29 mouse cellular contexts compared by ENCODE assay signal in genomic region chrX:76938315-76938714, GRCm38 (mm10).
DNase-seq lines count a peak whose midpoint lies in the region; ATAC-seq lines count a peak whose summit lies in the region.
"Had no signal": no experiment of that assay in that cellular context is flagged by ENCODE, and none has a peak within 500 bp of the region (broad histone marks: within the 10 kb centered on the region; RNA-seq: fewer than 3 reads in every experiment).

No protein-coding gene starts in this region.

- no peaks in the 10 kb centered on the region for H3K9me3 ChIP-seq in kidney, embryonic 14.5 days (ENCODE audit: control insufficient read depth, low read length)
- H3K9me3 ChIP-seq in forebrain, embryonic 16.5 days (ENCODE audit: control insufficient read depth, low read length), result no peaks in the 10 kb centered on the region
- H3K9me3 ChIP-seq in midbrain, embryonic 15.5 days, result no peaks in the 10 kb centered on the region
- H3K9me3 ChIP-seq: forebrain, embryonic 10.5 days; forebrain, embryonic 13.5 days; G1E; heart, embryonic 15.5 days; hindbrain, embryonic 10.5 days; hindbrain, embryonic 13.5 days had no signal

- H3K4me2 ChIP-seq in kidney, embryonic 14.5 days (replicated peaks; ENCODE audit: low read depth, low read length), result no peak overlapping the region
- no peak overlapping the region for H3K4me2 ChIP-seq in forebrain, embryonic 16.5 days (ENCODE audit: low read length)
- H3K4me2 ChIP-seq in midbrain, embryonic 15.5 days, result no peak overlapping the region
- H3K4me2 ChIP-seq: forebrain, embryonic 13.5 days; heart, embryonic 11.5 days; heart, embryonic 15.5 days; hindbrain, embryonic 13.5 days had no signal

- no peaks in the 10 kb centered on the region for H3K36me3 ChIP-seq in kidney, embryonic 14.5 days (ENCODE audit: control insufficient read depth, insufficient read depth, low read length)
- H3K36me3 ChIP-seq in forebrain, embryonic 16.5 days (ENCODE audit: control insufficient read depth, insufficient read depth), result no peaks in the 10 kb centered on the region
- no peaks in the 10 kb centered on the region for H3K36me3 ChIP-seq in midbrain, embryonic 15.5 days (replicated peaks)
- H3K36me3 ChIP-seq: forebrain, embryonic 10.5 days; G1E; heart, embryonic 15.5 days; hindbrain, embryonic 10.5 days; hindbrain, embryonic 13.5 days had no signal

- H3K4me3 ChIP-seq in kidney, embryonic 14.5 days (ENCODE audit: low read length), result no peak overlapping the region
- no peak overlapping the region for H3K4me3 ChIP-seq in forebrain, embryonic 16.5 days (replicated peaks; ENCODE audit: low read length)
- no peak overlapping the region for H3K4me3 ChIP-seq in midbrain, embryonic 15.5 days
- H3K4me3 ChIP-seq: forebrain, embryonic 10.5 days; forebrain, embryonic 13.5 days; gastrocnemius, adult 2 months; heart, embryonic 15.5 days; hindbrain, embryonic 10.5 days; hindbrain, embryonic 13.5 days had no signal

- H3K9ac ChIP-seq in kidney, embryonic 14.5 days (ENCODE audit: low read depth, low read length), result no peak overlapping the region
- H3K9ac ChIP-seq in forebrain, embryonic 16.5 days (replicated peaks; ENCODE audit: low read depth, low read length), result no peak overlapping the region
- H3K9ac ChIP-seq in midbrain, embryonic 15.5 days, result no peak overlapping the region
- H3K9ac ChIP-seq: forebrain, embryonic 13.5 days; forebrain, postnatal 0 days; heart, embryonic 15.5 days; hindbrain, embryonic 13.5 days had no signal

- WGBS in kidney, embryonic 14.5 days, result 90% methylated on average over 1 of the region's 1 CpGs
- 95% methylated on average over 1 of the region's 1 CpGs for WGBS in forebrain, embryonic 16.5 days
- WGBS in midbrain, embryonic 15.5 days, result 81% methylated on average over 1 of the region's 1 CpGs

- DNase-seq in kidney, adult 18-20 months, result peak; percentile 6
- DNase-seq in kidney, adult 9 months, result peak; percentile 38
- peak; percentile 4 for DNase-seq in kidney, postnatal 10 days
- DNase-seq: adrenal gland, postnatal 10 days; B cell, adult 2 months; cerebellum, adult 11-12 months; cerebellum, adult 8-10 months; cerebellum, postnatal 10 days; cerebellum, postnatal 36 days; forebrain, postnatal 0 days; gastrocnemius, adult 2 months; gastrocnemius, postnatal 14 days; heart, adult 11 months; heart, postnatal 10 days; heart, postnatal 36 days had no signal

- no peak overlapping the region for H3K27ac ChIP-seq in kidney, embryonic 14.5 days (ENCODE audit: low read depth, low read length)
- no peak overlapping the region for H3K27ac ChIP-seq in forebrain, embryonic 16.5 days (ENCODE audit: low read length)
- no peak overlapping the region for H3K27ac ChIP-seq in midbrain, embryonic 15.5 days
- H3K27ac ChIP-seq: forebrain, embryonic 10.5 days; forebrain, embryonic 13.5 days; gastrocnemius, adult 2 months; heart, embryonic 15.5 days; hindbrain, embryonic 10.5 days; hindbrain, embryonic 13.5 days had no signal

- no peak for ATAC-seq in kidney, embryonic 14.5 days (ENCODE audit: low FRiP score, low TSS enrichment)
- ATAC-seq in forebrain, embryonic 16.5 days, result no peak
- ATAC-seq in inflammation-experienced regulatory T-cells, adult 6 months, result no peak
- ATAC-seq in midbrain, embryonic 15.5 days (replicated peaks), result no peak
- ATAC-seq: forebrain, embryonic 13.5 days; forebrain, postnatal 0 days; hindbrain, embryonic 16.5 days; Patski had no signal

- H3K27me3 ChIP-seq in kidney, embryonic 14.5 days (ENCODE audit: control insufficient read depth, insufficient read depth, low read length), result no peaks in the 10 kb centered on the region
- no peaks in the 10 kb centered on the region for H3K27me3 ChIP-seq in forebrain, embryonic 16.5 days (replicated peaks; ENCODE audit: control insufficient read depth, insufficient read depth, low read length)
- H3K27me3 ChIP-seq in midbrain, embryonic 15.5 days (replicated peaks), result no peaks in the 10 kb centered on the region
- H3K27me3 ChIP-seq: CH12.LX; forebrain, embryonic 13.5 days; heart, embryonic 15.5 days; hindbrain, embryonic 13.5 days had no signal

- no peaks in the 10 kb centered on the region for H3K4me1 ChIP-seq in kidney, embryonic 14.5 days (ENCODE audit: control insufficient read depth, insufficient read depth, low read length)
- no peaks in the 10 kb centered on the region for H3K4me1 ChIP-seq in forebrain, embryonic 16.5 days (replicated peaks; ENCODE audit: control insufficient read depth, insufficient read depth, low read length)
- no peaks in the 10 kb centered on the region for H3K4me1 ChIP-seq in midbrain, embryonic 15.5 days
- H3K4me1 ChIP-seq: forebrain, embryonic 10.5 days; forebrain, embryonic 13.5 days; heart, embryonic 15.5 days; hindbrain, embryonic 10.5 days; hindbrain, embryonic 13.5 days had no signal
